Mouse (Mus musculus) neural tube, embryonic 15.5 days (tissue): Measurements from ENCODE around the gene Med12l. TPM values are rescaled to one million over a fixed set of nuclear protein-coding genes. Genes with fewer than 3 reads are reported as not detected.

Experiments used
- ATAC-seq: fragments of 200-750 bp; cut with Nextera tagmentation; 2 replicates; pipeline ENCODE4 v1.8.0; 2017; ENCODE audit warnings: mild to moderate bottlenecking, moderate TSS enrichment, moderate library complexity; ENCODE audit not compliant: low FRiP score
- H3K27ac ChIP-seq: fragments of 300-500 bp; sonication (generic); replicated peaks from 2 replicates; pipeline ENCODE4 v1.5.1; 2015; ENCODE audit warnings: mild to moderate bottlenecking, inconsistent platforms
- H3K27me3 ChIP-seq: fragments of 300-500 bp; sonication (generic); replicated peaks from 2 replicates; pipeline ENCODE4 v1.6.1; 2015; ENCODE audit warnings: inconsistent platforms
- H3K36me3 ChIP-seq: fragments of 300-500 bp; sonication (generic); 2 replicates; pipeline ENCODE4 v1.6.1; 2015; ENCODE audit warnings: inconsistent platforms
- H3K4me1 ChIP-seq: fragments of 300-500 bp; sonication (generic); 2 replicates; pipeline ENCODE4 v1.6.1; 2015; ENCODE audit warnings: inconsistent platforms
- H3K4me2 ChIP-seq: fragments of 300-500 bp; sonication (generic); 2 replicates; pipeline ENCODE4 v1.6.1; 2015; ENCODE audit warnings: inconsistent platforms, mild to moderate bottlenecking, moderate library complexity
- H3K4me3 ChIP-seq: fragments of 300-500 bp; sonication (generic); replicated peaks from 2 replicates; pipeline ENCODE4 v1.5.1; 2015; ENCODE audit warnings: mild to moderate bottlenecking, inconsistent platforms
- H3K9ac ChIP-seq: fragments of 300-500 bp; sonication (generic); replicated peaks from 2 replicates; pipeline ENCODE4 v1.6.1; 2015; ENCODE audit warnings: mild to moderate bottlenecking, inconsistent platforms
- H3K9me3 ChIP-seq: fragments of 300-500 bp; sonication (generic); replicated peaks from 2 replicates; pipeline ENCODE4 v1.6.1; 2016; ENCODE audit warnings: inconsistent platforms
- WGBS: fragments of 180-500 bp; shearing (Covaris S2); methylation state at CpG from one replicate; pipeline ENCODE4 v1.1.7; 2015; ENCODE audit warnings: mixed read lengths; 5-methylcytosine and 5-hydroxymethylcytosine counted together
- polyA plus RNA-seq: library from polyadenylated mRNA; unstranded; fragments of >200 nt; fragmentation: Nextera tagmentation; extraction: Ambion mirVana; gene quantifications from 2 replicates; pipeline ENCODE4 v1.2.1, GENCODE M21; 2015

Gene Med12l
- polyA plus RNA-seq, 1 experiment from 2014 or later: 4.8 TPM

GRCm38 (mm10) chr3:59361895-59362294, 356.3 kb downstream of the Med12l start:
- H3K9ac ChIP-seq: no peak overlapping the region
- H3K4me2 ChIP-seq: no peak overlapping the region
- no peaks in the 10 kb centered on the region for H3K4me1 ChIP-seq
- WGBS: 85% methylated on average over 1 of the region's 1 CpGs
- no peak overlapping the region for H3K27ac ChIP-seq
- H3K36me3 ChIP-seq: no peaks in the 10 kb centered on the region
- no peaks in the 10 kb centered on the region for H3K9me3 ChIP-seq
- H3K4me3 ChIP-seq: no peak overlapping the region
- H3K27me3 ChIP-seq: no peaks in the 10 kb centered on the region
- ATAC-seq: no peak

Other genes starting within 250 kb of the Med12l start
- 0.17 and 0.26 TPM in 2 replicates for gene Mindy4b-ps, start 183.5 kb upstream of the Med12l start, polyA plus RNA-seq
- 1.2 and 2.6 TPM in 2 replicates for gene Clrn1, start 120.5 kb upstream of the Med12l start, polyA plus RNA-seq
- 1.6 and 4.4 TPM in 2 replicates for gene Gpr171, start 96.0 kb downstream of the Med12l start, polyA plus RNA-seq
- gene P2ry14, start 147.8 kb downstream of the Med12l start, polyA plus RNA-seq: 4.9 and 5.0 TPM in 2 replicates
- gene Gpr87, start 189.3 kb downstream of the Med12l start, polyA plus RNA-seq: 0.13 and 0.77 TPM in 2 replicates
- 1.9 and 2.3 TPM in 2 replicates for gene P2ry13, start 205.1 kb downstream of the Med12l start, polyA plus RNA-seq